Mouse (Mus musculus) left cerebral cortex, adult 18-20 months (tissue): Measurements from ENCODE around the gene St3gal3. TPM values are rescaled to one million over a fixed set of nuclear protein-coding genes. Genes with fewer than 3 reads are reported as not detected.

Source experiments
- DNase-seq, 2 experiments: peaks; one replicate each; pipeline ENCODE4 v3.0.0; 2021 to 2022; ENCODE audit warnings: low spot score in 2 of 2, mixed read lengths in 1 of 2
- total RNA-seq, 2 experiments: library from RNA; stranded (reverse); gene quantifications; 2 replicates each; pipeline ENCODE4 v1.2.3; 2021

St3gal3 gene
- total RNA-seq, 2 experiments from 2014 or later, result 45.8 to 51.2 TPM

- DNase-seq, result no peak
These were observed 9.0 kb upstream of the St3gal3 start for GRCm38 (mm10) chr4:118143679-118144078.

GRCm38 (mm10) chr4:118141511-118141910, 6.8 kb upstream of the St3gal3 start:
- DNase-seq, result no peak

GRCm38 (mm10) chr4:118138891-118139290, 4.2 kb upstream of the St3gal3 start:
- DNase-seq, result peak; percentile 62 to 72

- peak in 1 of 2 experiments; percentile 33 for DNase-seq
These were observed 3.1 kb upstream of the St3gal3 start for GRCm38 (mm10) chr4:118137857-118138256.

- DNase-seq, result no peak
These were observed 2.6 kb upstream of the St3gal3 start for GRCm38 (mm10) chr4:118137311-118137710.

GRCm38 (mm10) chr4:118135414-118135813, 700 bp upstream of the St3gal3 start:
- no peak for DNase-seq

GRCm38 (mm10) chr4:118131329-118131728, 3.4 kb downstream of the St3gal3 start:
- DNase-seq, result peak in 1 of 2 experiments; percentile 42

- DNase-seq, result no peak
These were observed 11.5 kb downstream of the St3gal3 start for GRCm38 (mm10) chr4:118123030-118123704.

- no peak for DNase-seq
These were observed 12.6 kb downstream of the St3gal3 start for GRCm38 (mm10) chr4:118122078-118122477.

GRCm38 (mm10) chr4:118117565-118117964, 17.1 kb downstream of the St3gal3 start:
- DNase-seq, result no peak

GRCm38 (mm10) chr4:118116098-118116497, 18.6 kb downstream of the St3gal3 start:
- no peak for DNase-seq

- DNase-seq, result no peak
These were observed 19.6 kb downstream of the St3gal3 start for GRCm38 (mm10) chr4:118115132-118115531.

GRCm38 (mm10) chr4:118112601-118113000, 22.1 kb downstream of the St3gal3 start:
- peak; percentile 14 to 53 for DNase-seq

GRCm38 (mm10) chr4:118109649-118110048, 25.1 kb downstream of the St3gal3 start:
- no peak for DNase-seq

- DNase-seq, result no peak
These were observed 25.9 kb downstream of the St3gal3 start for GRCm38 (mm10) chr4:118108779-118109178.

GRCm38 (mm10) chr4:118105256-118106053, 29.3 kb downstream of the St3gal3 start:
- no peak for DNase-seq

- no peak for DNase-seq
These were observed 31.4 kb downstream of the St3gal3 start for GRCm38 (mm10) chr4:118103280-118103830.

GRCm38 (mm10) chr4:118101497-118101896, 33.2 kb downstream of the St3gal3 start:
- DNase-seq, result no peak

- no peak for DNase-seq
These were observed 34.9 kb downstream of the St3gal3 start for GRCm38 (mm10) chr4:118099637-118100364.

GRCm38 (mm10) chr4:118098571-118098970, 36.1 kb downstream of the St3gal3 start:
- DNase-seq, result no peak

- no peak for DNase-seq
These were observed 38.6 kb downstream of the St3gal3 start for GRCm38 (mm10) chr4:118096069-118096468.
